Mouse (Mus musculus) liver, embryonic 11.5 days (tissue): ENCODE results near the gene Olfr364-ps1. TPM values are rescaled to one million over a fixed set of nuclear protein-coding genes. Genes with fewer than 3 reads are reported as not detected.

Experiments used
- ATAC-seq: fragments of 200-750 bp; cut with Nextera tagmentation; replicated peaks from 2 replicates; pipeline ENCODE4 v1.8.0; 2017; ENCODE audit warnings: moderate number of reproducible peaks, mild to moderate bottlenecking, moderate TSS enrichment, moderate library complexity; ENCODE audit not compliant: low FRiP score
- DNase-seq: peaks from one replicate; pipeline ENCODE4 v3.0.0-alpha.2; 2017; ENCODE audit warnings: low spot score
- H3K27ac ChIP-seq: fragments of 300-500 bp; sonication (generic); 2 replicates; pipeline ENCODE4 v1.5.1; 2014; ENCODE audit warnings: mild to moderate bottlenecking, low read depth, low read length, control low read depth
- H3K27me3 ChIP-seq: fragments of 300-500 bp; sonication (generic); replicated peaks from 2 replicates; pipeline ENCODE4 v1.6.1; 2014; ENCODE audit warnings: low read length, mixed read lengths; ENCODE audit not compliant: control insufficient read depth, insufficient read depth
- H3K36me3 ChIP-seq: fragments of 300-500 bp; sonication (generic); 2 replicates; pipeline ENCODE4 v1.6.1; 2014; ENCODE audit warnings: mild to moderate bottlenecking, low read length, moderate library complexity, mixed read lengths; ENCODE audit not compliant: control insufficient read depth, insufficient read depth
- H3K4me1 ChIP-seq: fragments of 300-500 bp; sonication (generic); replicated peaks from 2 replicates; pipeline ENCODE4 v1.6.1; 2014; ENCODE audit warnings: low read length, mixed read lengths; ENCODE audit not compliant: control insufficient read depth, insufficient read depth
- H3K4me2 ChIP-seq: fragments of 300-500 bp; sonication (generic); 2 replicates; pipeline ENCODE4 v1.6.1; 2014; ENCODE audit warnings: mild to moderate bottlenecking, control low read depth, moderate library complexity
- H3K4me3 ChIP-seq: fragments of 300-500 bp; sonication (generic); 2 replicates; pipeline ENCODE4 v1.5.1; 2014; ENCODE audit warnings: low read depth, low read length, control low read depth
- H3K9ac ChIP-seq: fragments of 300-500 bp; sonication (generic); 2 replicates; pipeline ENCODE4 v1.6.1; 2014; ENCODE audit warnings: low read depth, low read length, control low read depth
- H3K9me3 ChIP-seq: fragments of 300-500 bp; sonication (generic); 2 replicates; pipeline ENCODE4 v1.6.1; 2016; ENCODE audit warnings: low read length, inconsistent platforms, mixed read lengths; ENCODE audit not compliant: control insufficient read depth
- WGBS: fragments of 180-500 bp; shearing (Covaris S2); extraction: QIAGEN DNeasy Blood & Tissue Kit; methylation state at CpG from one replicate; pipeline ENCODE4 v1.1.7; 2014; 5-methylcytosine and 5-hydroxymethylcytosine counted together
- polyA plus RNA-seq: library from polyadenylated mRNA; unstranded; fragments of >200 nt; fragmentation: Nextera tagmentation; extraction: Ambion mirVana; gene quantifications from 2 replicates; pipeline ENCODE4 v1.2.1, GENCODE M21; 2014

Gene Olfr364-ps1
- polyA plus RNA-seq = not detected in 2 replicates

DNA sequence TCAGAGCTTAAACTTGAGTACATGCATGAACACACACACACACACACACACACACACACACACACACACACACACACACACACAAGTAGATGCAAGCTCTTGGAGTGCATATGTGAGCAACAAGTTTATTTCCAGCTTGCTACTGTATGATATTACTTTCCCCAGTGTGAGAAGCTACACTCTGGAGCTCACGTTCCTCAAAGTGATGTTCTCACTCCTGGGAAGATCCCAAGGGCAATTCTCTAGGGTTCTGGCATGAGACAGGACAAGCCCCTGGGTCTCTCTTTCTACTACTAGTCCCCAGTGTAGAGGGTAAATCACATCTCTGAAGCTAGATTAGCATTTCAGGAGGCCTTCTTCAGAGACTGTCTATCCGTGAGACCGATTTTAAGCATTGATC lies at the start of gene Olfr364-ps1:
Gene Olfr364-ps1 (plus strand): TSS at position 301 of the 400 bp plus-strand sequence.
- no peak within 1 kb of the TSS for H3K4me2 ChIP-seq
- no peaks in the 10 kb centered on the region for H3K4me1 ChIP-seq
- DNase-seq (no peak), ATAC-seq (no peak)
- H3K9ac ChIP-seq = no peak within 1 kb of the TSS
- H3K27ac ChIP-seq = no peak within 1 kb of the TSS
- no peak within 1 kb of the TSS for H3K4me3 ChIP-seq
- no peaks in the 10 kb centered on the region for H3K36me3 ChIP-seq
- H3K9me3 ChIP-seq = no peaks in the 10 kb centered on the region
- 75% methylated on average over 3 of the region's 3 CpGs for WGBS
- no peaks in the 10 kb centered on the region for H3K27me3 ChIP-seq

DNA sequence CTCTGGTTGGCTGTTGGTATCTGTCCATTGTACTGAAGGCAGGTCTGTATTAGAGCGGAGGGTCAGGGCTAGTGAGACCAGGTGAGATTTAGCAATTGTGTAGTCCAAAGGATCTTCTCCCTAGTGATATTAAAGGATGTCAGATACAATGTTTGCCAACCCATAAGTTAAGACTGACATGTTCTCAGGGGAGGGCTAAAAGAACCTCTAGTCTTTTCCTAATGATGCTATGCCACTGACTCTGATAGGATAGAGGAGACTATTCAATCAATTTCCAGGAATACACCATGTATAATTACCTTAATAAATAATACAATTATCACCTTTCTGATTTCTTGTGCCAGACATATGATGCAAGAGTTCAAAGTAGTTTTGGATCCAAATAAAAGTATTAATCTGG lies 21.3 kb upstream of the Olfr364-ps1 start, which contains the start of gene Olfr362:
Gene Olfr362 (minus strand): TSS at position 101 of the 400 bp plus-strand sequence.
- peaks cover 3% of the 10 kb centered on the region; the same call in 1 of the 2 replicates for H3K9me3 ChIP-seq
- DNase-seq = no peak
- H3K36me3 ChIP-seq = no peaks in the 10 kb centered on the region
- no peak within 1 kb of the TSS for H3K4me2 ChIP-seq
- 85% methylated on average over 1 of the region's 1 CpGs for WGBS
- H3K4me3 ChIP-seq = no peak within 1 kb of the TSS
- no peak within 1 kb of the TSS for H3K9ac ChIP-seq
- H3K27ac ChIP-seq = no peak within 1 kb of the TSS
- ATAC-seq = no peak
- H3K4me1 ChIP-seq = no peaks in the 10 kb centered on the region
- H3K27me3 ChIP-seq = no peaks in the 10 kb centered on the region

DNA sequence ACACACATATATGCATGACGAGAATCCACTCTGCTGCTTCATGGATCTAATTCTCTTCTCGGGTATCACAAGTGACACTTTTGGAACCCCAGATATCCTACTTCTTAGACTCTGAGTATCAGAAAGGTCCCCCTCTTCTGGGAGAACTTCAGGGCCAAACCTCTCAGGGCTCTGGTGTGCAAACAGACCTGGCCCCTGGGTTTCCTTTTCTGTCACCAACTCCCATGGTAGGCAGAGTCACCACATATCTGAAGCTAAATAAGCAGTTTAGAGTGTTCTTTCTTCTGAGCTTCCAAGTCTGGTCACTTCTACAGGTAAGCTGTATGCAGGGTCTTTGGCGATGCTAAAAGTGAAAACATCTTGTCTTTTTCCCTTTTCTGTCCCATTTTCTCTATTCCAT lies 48.8 kb downstream of the Olfr364-ps1 start, which contains the start of gene Olfr365:
Gene Olfr365 (plus strand): TSS at position 301 of the 400 bp plus-strand sequence.
- no peaks in the 10 kb centered on the region for H3K27me3 ChIP-seq
- H3K4me2 ChIP-seq = no peak within 1 kb of the TSS
- ATAC-seq (no peak), DNase-seq (no peak)
- H3K36me3 ChIP-seq = no peaks in the 10 kb centered on the region
- H3K9ac ChIP-seq = no peak within 1 kb of the TSS
- 66% methylated on average over 3 of the region's 3 CpGs for WGBS
- peaks cover 3% of the 10 kb centered on the region; the same call in 1 of the 2 replicates for H3K9me3 ChIP-seq
- no peaks in the 10 kb centered on the region for H3K4me1 ChIP-seq
- no peak within 1 kb of the TSS for H3K4me3 ChIP-seq
- no peak within 1 kb of the TSS for H3K27ac ChIP-seq

Other genes with a start within 250 kb of the Olfr364-ps1 start
- gene Olfr353, start 246.4 kb upstream of the Olfr364-ps1 start, polyA plus RNA-seq = not detected in 2 replicates
- not detected in 2 replicates for gene Olfr354, start 233.6 kb upstream of the Olfr364-ps1 start, polyA plus RNA-seq
- gene Olfr355, start 210.4 kb upstream of the Olfr364-ps1 start, polyA plus RNA-seq = not detected in 2 replicates
- not detected in 2 replicates for gene Olfr356, start 202.2 kb upstream of the Olfr364-ps1 start, polyA plus RNA-seq
- not detected in 2 replicates for gene Olfr357, start 145.5 kb upstream of the Olfr364-ps1 start, polyA plus RNA-seq
- gene Olfr358, start 130.0 kb upstream of the Olfr364-ps1 start, polyA plus RNA-seq = not detected in 2 replicates
- gene Olfr360, start 73.6 kb upstream of the Olfr364-ps1 start, polyA plus RNA-seq = not detected in 2 replicates
- not detected in 2 replicates for gene Olfr361, start 50.0 kb upstream of the Olfr364-ps1 start, polyA plus RNA-seq
- not detected in 2 replicates for gene Olfr362, start 21.4 kb upstream of the Olfr364-ps1 start, polyA plus RNA-seq
- gene Olfr365, start 48.9 kb downstream of the Olfr364-ps1 start, polyA plus RNA-seq = not detected in 2 replicates
- gene Olfr366, start 72.3 kb downstream of the Olfr364-ps1 start, polyA plus RNA-seq = not detected in 2 replicates
- gene Olfr368, start 187.2 kb downstream of the Olfr364-ps1 start, polyA plus RNA-seq = not detected in 2 replicates
- 26.0 and 30.3 TPM in 2 replicates for gene Pdcl, start 220.0 kb downstream of the Olfr364-ps1 start, polyA plus RNA-seq